Mouse (Mus musculus): ENCODE data around the gene Kcnk13. TPM values are rescaled to one million over a fixed set of nuclear protein-coding genes. Genes with fewer than 3 reads are reported as not detected.

Kcnk13 gene
- total and polyA plus RNA-seq, 3 experiments = 0.47 to 0.93 (median 0.69) TPM

- no peak for DNase-seq
Observed at GRCm38 (mm10) chr12:100090750-100091149, 126.5 kb downstream of the Kcnk13 start.

GRCm38 (mm10) chr12:100093046-100093445 is 128.7 kb downstream of the Kcnk13 start:
- DNase-seq = no peak

- no peak for DNase-seq
Observed at GRCm38 (mm10) chr12:100099971-100100706, 135.8 kb downstream of the Kcnk13 start.

- DNase-seq = no peak
Observed at GRCm38 (mm10) chr12:100100707-100101030, 136.4 kb downstream of the Kcnk13 start.

- no peak for DNase-seq
Observed at GRCm38 (mm10) chr12:100101651-100102050, 137.4 kb downstream of the Kcnk13 start.

- DNase-seq = no peak
Observed at GRCm38 (mm10) chr12:100104530-100104929, 140.2 kb downstream of the Kcnk13 start.

- peak; percentile 63 for DNase-seq
Observed at GRCm38 (mm10) chr12:100106275-100106895, 142.1 kb downstream of the Kcnk13 start.

GRCm38 (mm10) chr12:100107436-100107835 is 143.1 kb downstream of the Kcnk13 start:
- DNase-seq = no peak

GRCm38 (mm10) chr12:100109986-100110696 is 145.8 kb downstream of the Kcnk13 start, which contains the start of gene Psmc1:
Gene Psmc1, plus strand, starts transcription at chr12:100110154.
- DNase-seq = peak; percentile 87

Small RNA genes within 50 kb of the gene (microRNA-seq; reads per million reads assigned to microRNA genes)
- gene Gm23291 = 0 reads per million in 2 experiments

Other genes starting within 250 kb of the Kcnk13 start
- gene Efcab11, start 80.1 kb upstream of the Kcnk13 start, total RNA-seq (2021) = 1 to 10 TPM in 1 of 2 experiments, under 1 TPM in 1; 0.86 to 1.3 TPM
- 0.06 and 0.17 TPM in 2 replicates for gene Efcab11, start 80.1 kb upstream of the Kcnk13 start, polyA plus RNA-seq (2012; rRNA removed)
- 10 to 100 TPM; 13.1 to 16.7 TPM for gene Tdp1, start 80.0 kb upstream of the Kcnk13 start, total RNA-seq (2021)
- 4.8 and 5.1 TPM in 2 replicates for gene Tdp1, start 80.0 kb upstream of the Kcnk13 start, polyA plus RNA-seq (2012; rRNA removed)
- 100 to 1,000 TPM; 214 to 253 TPM for gene Psmc1, start 145.7 kb downstream of the Kcnk13 start, total RNA-seq (2021)
- gene Psmc1, start 145.7 kb downstream of the Kcnk13 start, polyA plus RNA-seq (2012; rRNA removed) = 19.7 and 24.8 TPM in 2 replicates
- 10 to 100 TPM; 12.8 to 17.2 TPM for gene Nrde2, start 195.2 kb downstream of the Kcnk13 start, total RNA-seq (2021)
- 4.6 and 4.8 TPM in 2 replicates for gene Nrde2, start 195.2 kb downstream of the Kcnk13 start, polyA plus RNA-seq (2012; rRNA removed)
- 100 to 1,000 TPM; 404 to 437 TPM for gene Calm1, start 234.9 kb downstream of the Kcnk13 start, total RNA-seq (2021)
- gene Calm1, start 234.9 kb downstream of the Kcnk13 start, polyA plus RNA-seq (2012; rRNA removed) = 370 and 455 TPM in 2 replicates